Mouse (Mus musculus) cerebellum, adult 2 months (tissue): Measurements from ENCODE around the gene Mars.

Experiments
- CTCF ChIP-seq: fragments of 200-500 bp; IDR thresholded peaks from 2 replicates; pipeline ENCODE4 v1.5.1; 2011; ENCODE audit warnings: low read depth, mild to moderate bottlenecking, control low read depth, low read length, moderate library complexity, borderline replicate concordance; ENCODE audit not compliant: insufficient read depth
- POLR2A ChIP-seq: fragments of 200-500 bp; IDR thresholded peaks from 2 replicates; pipeline ENCODE4 v1.6.1; 2011; ENCODE audit warnings: low read length, control low read depth, borderline replicate concordance; ENCODE audit not compliant: insufficient read depth

- TF ChIP-seq CTCF (no peak), POLR2A (no peak)
Measured at GRCm38 (mm10) chr10:127319969-127320368, 8.4 kb upstream of the Mars start.
